8 mouse cellular contexts compared by ENCODE assay signal in genomic region chr1:64792521-64793233, GRCm38 (mm10). TPM values are rescaled to one million over a fixed set of nuclear protein-coding genes. Genes with fewer than 3 reads are reported as not detected.
DNase-seq lines count a peak whose midpoint lies in the region; ATAC-seq lines count a peak whose summit lies in the region.

No protein-coding gene starts in this region.

- no peak overlapping the region for H3K4me2 ChIP-seq in hindbrain, embryonic 14.5 days (replicated peaks)
- no peak overlapping the region for H3K4me2 ChIP-seq in hindbrain, embryonic 13.5 days

- intact Hi-C loops in heart, postnatal 10 days (cut with DNase I), result loop anchor here (2.0 to 5.0 kb wide), 2 partner anchors 54 to 125 kb away; no protein-coding TSS in a partner anchor
- intact Hi-C loops in left cerebral cortex, postnatal 36 days (cut with DNase I), result no loop called here
- intact Hi-C loops in left cerebral cortex, postnatal 25 days (cut with DNase I), result loop anchor here (5.0 kb wide), 1 partner anchor 55 kb away; the partner anchor contains the start of gene Fzd5

- no peaks in the 10 kb centered on the region for H3K9me3 ChIP-seq in hindbrain, embryonic 14.5 days (ENCODE audit: control insufficient read depth, low read length)
- H3K9me3 ChIP-seq in hindbrain, embryonic 13.5 days, result no peaks in the 10 kb centered on the region
- no peaks in the 10 kb centered on the region for H3K9me3 ChIP-seq in embryonic facial prominence, embryonic 10.5 days

- peaks cover 15% of the 10 kb centered on the region for H3K4me1 ChIP-seq in hindbrain, embryonic 14.5 days (replicated peaks; ENCODE audit: control insufficient read depth, insufficient read depth, low read length)
- H3K4me1 ChIP-seq in hindbrain, embryonic 13.5 days (replicated peaks), result peaks cover 37% of the 10 kb centered on the region
- H3K4me1 ChIP-seq in embryonic facial prominence, embryonic 10.5 days, result peaks cover 39% of the 10 kb centered on the region

- no peaks in the 10 kb centered on the region for H3K27me3 ChIP-seq in hindbrain, embryonic 14.5 days (ENCODE audit: control insufficient read depth, insufficient read depth, low read length)
- H3K27me3 ChIP-seq in hindbrain, embryonic 13.5 days, result no peaks in the 10 kb centered on the region
- no peaks in the 10 kb centered on the region for H3K27me3 ChIP-seq in embryonic facial prominence, embryonic 10.5 days (replicated peaks; ENCODE audit: low read depth, poor library complexity, severe bottlenecking)

- no peak for DNase-seq in hindbrain, embryonic 14.5 days (ENCODE audit: low spot score)
- no peak for DNase-seq in embryonic facial prominence, embryonic 10.5 days (ENCODE audit: low spot score)
- DNase-seq in heart, postnatal 10 days, result peak; percentile 66 to 70
- peak; percentile 44 for DNase-seq in lung, postnatal 25 days (ENCODE audit: low spot score)
- no peak for DNase-seq in left cerebral cortex, postnatal 36 days (ENCODE audit: low spot score in 2 of 2)
- no peak for DNase-seq in cerebellum, adult 18-20 months
- DNase-seq in left cerebral cortex, postnatal 25 days (ENCODE audit: low spot score in 2 of 2), result no peak

- no peak for ATAC-seq in hindbrain, embryonic 14.5 days (ENCODE audit: low FRiP score)
- ATAC-seq in hindbrain, embryonic 13.5 days (ENCODE audit: low FRiP score), result no peak

- H3K4me3 ChIP-seq in hindbrain, embryonic 14.5 days (replicated peaks; ENCODE audit: low read length), result no peak overlapping the region
- H3K4me3 ChIP-seq in hindbrain, embryonic 13.5 days, result no peak overlapping the region
- no peak overlapping the region for H3K4me3 ChIP-seq in embryonic facial prominence, embryonic 10.5 days

- no peaks in the 10 kb centered on the region for H3K36me3 ChIP-seq in hindbrain, embryonic 14.5 days (replicated peaks; ENCODE audit: control insufficient read depth, insufficient read depth)
- peaks cover 12% of the 10 kb centered on the region for H3K36me3 ChIP-seq in hindbrain, embryonic 13.5 days
- H3K36me3 ChIP-seq in embryonic facial prominence, embryonic 10.5 days (replicated peaks), result peaks cover 12% of the 10 kb centered on the region; the same call in 1 of the 2 replicates

- H3K27ac ChIP-seq in hindbrain, embryonic 14.5 days, result peak overlapping the region; percentile 63; the same call in 1 of the 2 replicates
- H3K27ac ChIP-seq in hindbrain, embryonic 13.5 days, result no peak overlapping the region
- 0 out of 2 replicates have a peak overlapping the region, but pooled peaks have one; percentile 57 for H3K27ac ChIP-seq in embryonic facial prominence, embryonic 10.5 days (replicated peaks)

- WGBS in hindbrain, embryonic 14.5 days, result 81% methylated on average over 11 of the region's 11 CpGs
- WGBS in hindbrain, embryonic 13.5 days, result 79% methylated on average over 11 of the region's 11 CpGs
- WGBS in embryonic facial prominence, embryonic 10.5 days, result 75% methylated on average over 11 of the region's 11 CpGs

- no peak overlapping the region for H3K9ac ChIP-seq in hindbrain, embryonic 14.5 days
- H3K9ac ChIP-seq in hindbrain, embryonic 13.5 days, result no peak overlapping the region

RNA-seq across cellular contexts. Expression of gene Fzd5, which starts 55.1 kb away (rescaled TPM):
- 0.23 and 0.29 TPM in 2 replicates for polyA plus RNA-seq in hindbrain, embryonic 14.5 days (2014; fragmentation: Nextera tagmentation; extraction: Ambion mirVana)
- polyA plus RNA-seq in hindbrain, embryonic 13.5 days (2015; fragmentation: Nextera tagmentation; extraction: Ambion mirVana), result 0.21 and 0.27 TPM in 2 replicates
- 1.8 and 2.0 TPM in 2 replicates for polyA plus RNA-seq in embryonic facial prominence, embryonic 10.5 days (2016; fragmentation: Nextera tagmentation; extraction: Ambion mirVana)
- 1 to 10 TPM; 6.4 to 7.9 TPM for total RNA-seq in heart, postnatal 10 days (2021)
- 1 to 10 TPM; 1.1 to 1.2 TPM for total RNA-seq in left cerebral cortex, postnatal 36 days (2021)
- total RNA-seq in left cerebral cortex, postnatal 25 days (2021), result 1 to 10 TPM; 1.0 to 1.2 TPM

Comparison
In these comparisons a context has a peak if more than half of its experiments do, and no peak if none do; other contexts are left out.
1. DNase-seq: peak in heart, postnatal 10 days (2 of 2) and lung, postnatal 25 days (single experiment); none in hindbrain, embryonic 14.5 days (single experiment), embryonic facial prominence, embryonic 10.5 days (single experiment), left cerebral cortex, postnatal 36 days (0 of 2), cerebellum, adult 18-20 months (0 of 2) and left cerebral cortex, postnatal 25 days (0 of 2).